Mouse (Mus musculus): ENCODE results near the gene Pex6. TPM values are rescaled to one million over a fixed set of nuclear protein-coding genes. Genes with fewer than 3 reads are reported as not detected.

Pex6 gene
- polyA plus RNA-seq, 1 experiment = 68.2 TPM

GRCm38 (mm10) chr17:46724477-46725084 is 13.3 kb downstream of the Pex6 start:
- no peak overlapping the region for H3K27ac ChIP-seq (ENCODE audit: insufficient read depth, low read depth, low read length)
- no peaks in the 10 kb centered on the region for H3K27me3 ChIP-seq (replicated peaks; ENCODE audit: control insufficient read depth, insufficient read depth, low read length)
- H3K4me1 ChIP-seq (ENCODE audit: control insufficient read depth, insufficient read depth, low read length) = peaks cover 7% of the 10 kb centered on the region; the same call in 1 of the 2 replicates
- WGBS = 80% methylated on average over 20 of the region's 20 CpGs
- H3K4me3 ChIP-seq (ENCODE audit: insufficient read depth, low read depth, low read length) = no peak overlapping the region
- TF ChIP-seq CTCF (conservative IDR thresholded peaks at IDR 0.05; ENCODE audit: insufficient read depth, insufficient read length, low read depth, low read length) = no peak
- TF ChIP-seq POLR2A (IDR thresholded peaks at IDR 0.05; ENCODE audit: low read depth, low read length) = no peak
- no peak for DNase-seq
- peaks cover 2% of the 10 kb centered on the region; the same call in 1 of the 2 replicates for H3K36me3 ChIP-seq (ENCODE audit: control insufficient read depth, insufficient read depth, low read length)

GRCm38 (mm10) chr17:46725273-46725672 is 14.0 kb downstream of the Pex6 start:
- no peak for DNase-seq
- H3K4me3 ChIP-seq (ENCODE audit: insufficient read depth, low read depth, low read length) = no peak overlapping the region
- no peak for TF ChIP-seq POLR2A (IDR thresholded peaks at IDR 0.05; ENCODE audit: low read depth, low read length)
- peak; percentile 55 for TF ChIP-seq CTCF (conservative IDR thresholded peaks at IDR 0.05; ENCODE audit: insufficient read depth, insufficient read length, low read depth, low read length)
- no peak overlapping the region for H3K27ac ChIP-seq (ENCODE audit: insufficient read depth, low read depth, low read length)
- 71% methylated on average over 9 of the region's 9 CpGs for WGBS
- peaks cover 7% of the 10 kb centered on the region; the same call in 1 of the 2 replicates for H3K4me1 ChIP-seq (ENCODE audit: control insufficient read depth, insufficient read depth, low read length)
- H3K27me3 ChIP-seq (replicated peaks; ENCODE audit: control insufficient read depth, insufficient read depth, low read length) = no peaks in the 10 kb centered on the region
- peaks cover 2% of the 10 kb centered on the region; the same call in 1 of the 2 replicates for H3K36me3 ChIP-seq (ENCODE audit: control insufficient read depth, insufficient read depth, low read length)

- no peak overlapping the region for H3K4me3 ChIP-seq (ENCODE audit: insufficient read depth, low read depth, low read length)
- TF ChIP-seq CTCF (conservative IDR thresholded peaks at IDR 0.05; ENCODE audit: insufficient read depth, insufficient read length, low read depth, low read length) (no peak), POLR2A (IDR thresholded peaks at IDR 0.05; ENCODE audit: low read depth, low read length) (no peak)
- no peak for DNase-seq
- peaks cover 2% of the 10 kb centered on the region; the same call in 1 of the 2 replicates for H3K36me3 ChIP-seq (ENCODE audit: control insufficient read depth, insufficient read depth, low read length)
- H3K4me1 ChIP-seq (ENCODE audit: control insufficient read depth, insufficient read depth, low read length) = peaks cover 7% of the 10 kb centered on the region; the same call in 1 of the 2 replicates
- H3K27ac ChIP-seq (ENCODE audit: insufficient read depth, low read depth, low read length) = no peak overlapping the region
- WGBS = 91% methylated on average over 26 of the region's 26 CpGs
- no peaks in the 10 kb centered on the region for H3K27me3 ChIP-seq (replicated peaks; ENCODE audit: control insufficient read depth, insufficient read depth, low read length)
Measured at GRCm38 (mm10) chr17:46725731-46726645, 14.7 kb downstream of the Pex6 start.

GRCm38 (mm10) chr17:46727271-46727670 is 16.0 kb downstream of the Pex6 start:
- WGBS = 82% methylated on average over 11 of the region's 11 CpGs
- peaks cover 2% of the 10 kb centered on the region; the same call in 1 of the 2 replicates for H3K36me3 ChIP-seq (ENCODE audit: control insufficient read depth, insufficient read depth, low read length)
- H3K27ac ChIP-seq (ENCODE audit: insufficient read depth, low read depth, low read length) = no peak overlapping the region
- no peak overlapping the region for H3K4me3 ChIP-seq (ENCODE audit: insufficient read depth, low read depth, low read length)
- H3K27me3 ChIP-seq (replicated peaks; ENCODE audit: control insufficient read depth, insufficient read depth, low read length) = no peaks in the 10 kb centered on the region
- DNase-seq = peak; percentile 36
- H3K4me1 ChIP-seq (ENCODE audit: control insufficient read depth, insufficient read depth, low read length) = peaks cover 7% of the 10 kb centered on the region; the same call in 1 of the 2 replicates
- TF ChIP-seq CTCF (conservative IDR thresholded peaks at IDR 0.05; ENCODE audit: insufficient read depth, insufficient read length, low read depth, low read length) (no peak), POLR2A (IDR thresholded peaks at IDR 0.05; ENCODE audit: low read depth, low read length) (no peak)

GRCm38 (mm10) chr17:46728021-46728420 is 16.8 kb downstream of the Pex6 start:
- H3K4me1 ChIP-seq (ENCODE audit: control insufficient read depth, insufficient read depth, low read length) = peaks cover 7% of the 10 kb centered on the region; the same call in 1 of the 2 replicates
- H3K27ac ChIP-seq (ENCODE audit: insufficient read depth, low read depth, low read length) = no peak overlapping the region
- H3K4me3 ChIP-seq (ENCODE audit: insufficient read depth, low read depth, low read length) = no peak overlapping the region
- 42% methylated on average over 6 of the region's 6 CpGs for WGBS
- no peaks in the 10 kb centered on the region for H3K27me3 ChIP-seq (replicated peaks; ENCODE audit: control insufficient read depth, insufficient read depth, low read length)
- peaks cover 2% of the 10 kb centered on the region; the same call in 1 of the 2 replicates for H3K36me3 ChIP-seq (ENCODE audit: control insufficient read depth, insufficient read depth, low read length)
- TF ChIP-seq CTCF (conservative IDR thresholded peaks at IDR 0.05; ENCODE audit: insufficient read depth, insufficient read length, low read depth, low read length) (peak; percentile 51), POLR2A (IDR thresholded peaks at IDR 0.05; ENCODE audit: low read depth, low read length) (no peak)
- peak; percentile 55 for DNase-seq

GRCm38 (mm10) chr17:46728496-46728895 is 17.2 kb downstream of the Pex6 start:
- TF ChIP-seq CTCF (conservative IDR thresholded peaks at IDR 0.05; ENCODE audit: insufficient read depth, insufficient read length, low read depth, low read length) (no peak), POLR2A (IDR thresholded peaks at IDR 0.05; ENCODE audit: low read depth, low read length) (no peak)
- Histone ChIP-seq H3K27ac (ENCODE audit: insufficient read depth, low read depth, low read length) (no peak overlapping the region; the same call in 1 of the 2 replicates), H3K36me3 (ENCODE audit: control insufficient read depth, insufficient read depth, low read length) (no peaks in the 10 kb centered on the region), H3K4me3 (ENCODE audit: insufficient read depth, low read depth, low read length) (peak overlapping the region; percentile 47), H3K27me3 (replicated peaks; ENCODE audit: control insufficient read depth, insufficient read depth, low read length) (no peaks in the 10 kb centered on the region), H3K4me1 (ENCODE audit: control insufficient read depth, insufficient read depth, low read length) (peaks cover 7% of the 10 kb centered on the region; the same call in 1 of the 2 replicates)
- 43% methylated on average over 11 of the region's 11 CpGs for WGBS
- DNase-seq = no peak
